Mouse (Mus musculus) hindbrain, embryonic 13.5 days (tissue): ENCODE data around the gene Gm45062. TPM values are rescaled to one million over a fixed set of nuclear protein-coding genes. Genes with fewer than 3 reads are reported as not detected.
"Not testable (repeated sequence)": the region's sequence is repeated elsewhere in the genome, so short reads cannot be mapped to it uniquely, and the experiment has no call there.

Experiments used
- ATAC-seq: fragments of 200-750 bp; cut with Nextera tagmentation; 2 replicates; pipeline ENCODE4 v1.8.0; 2017; ENCODE audit warnings: moderate TSS enrichment; ENCODE audit not compliant: low FRiP score
- H3K27ac ChIP-seq: fragments of 300-500 bp; sonication (generic); 2 replicates; pipeline ENCODE4 v1.5.1; 2015; ENCODE audit warnings: inconsistent platforms, mild to moderate bottlenecking, moderate library complexity
- H3K27me3 ChIP-seq: fragments of 300-500 bp; sonication (generic); 2 replicates; pipeline ENCODE4 v1.6.1; 2015; ENCODE audit warnings: mild to moderate bottlenecking, inconsistent platforms
- H3K36me3 ChIP-seq: fragments of 300-500 bp; sonication (generic); 2 replicates; pipeline ENCODE4 v1.6.1; 2015; ENCODE audit warnings: mild to moderate bottlenecking, inconsistent platforms
- H3K4me1 ChIP-seq: fragments of 300-500 bp; sonication (generic); replicated peaks from 2 replicates; pipeline ENCODE4 v1.6.1; 2015; ENCODE audit warnings: inconsistent platforms
- H3K4me2 ChIP-seq: fragments of 300-500 bp; sonication (generic); 2 replicates; pipeline ENCODE4 v1.6.1; 2015; ENCODE audit warnings: inconsistent platforms, mild to moderate bottlenecking, moderate library complexity
- H3K4me3 ChIP-seq: fragments of 300-500 bp; sonication (generic); 2 replicates; pipeline ENCODE4 v1.5.1; 2015; ENCODE audit warnings: mild to moderate bottlenecking, inconsistent platforms
- H3K9ac ChIP-seq: fragments of 300-500 bp; sonication (generic); 2 replicates; pipeline ENCODE4 v1.6.1; 2015; ENCODE audit warnings: mild to moderate bottlenecking, inconsistent platforms
- H3K9me3 ChIP-seq: fragments of 300-500 bp; sonication (generic); 2 replicates; pipeline ENCODE4 v1.6.1; 2016; ENCODE audit warnings: inconsistent platforms
- WGBS: fragments of 180-500 bp; shearing (Covaris S2); methylation state at CpG from one replicate; pipeline ENCODE4 v1.1.7; 2015; 5-methylcytosine and 5-hydroxymethylcytosine counted together
- polyA plus RNA-seq: library from polyadenylated mRNA; unstranded; fragments of >200 nt; fragmentation: Nextera tagmentation; extraction: Ambion mirVana; gene quantifications from 2 replicates; pipeline ENCODE4 v1.2.1, GENCODE M21; 2015

Gm45062 gene
- polyA plus RNA-seq, 1 experiment from 2014 or later: 15.0 TPM

DNA sequence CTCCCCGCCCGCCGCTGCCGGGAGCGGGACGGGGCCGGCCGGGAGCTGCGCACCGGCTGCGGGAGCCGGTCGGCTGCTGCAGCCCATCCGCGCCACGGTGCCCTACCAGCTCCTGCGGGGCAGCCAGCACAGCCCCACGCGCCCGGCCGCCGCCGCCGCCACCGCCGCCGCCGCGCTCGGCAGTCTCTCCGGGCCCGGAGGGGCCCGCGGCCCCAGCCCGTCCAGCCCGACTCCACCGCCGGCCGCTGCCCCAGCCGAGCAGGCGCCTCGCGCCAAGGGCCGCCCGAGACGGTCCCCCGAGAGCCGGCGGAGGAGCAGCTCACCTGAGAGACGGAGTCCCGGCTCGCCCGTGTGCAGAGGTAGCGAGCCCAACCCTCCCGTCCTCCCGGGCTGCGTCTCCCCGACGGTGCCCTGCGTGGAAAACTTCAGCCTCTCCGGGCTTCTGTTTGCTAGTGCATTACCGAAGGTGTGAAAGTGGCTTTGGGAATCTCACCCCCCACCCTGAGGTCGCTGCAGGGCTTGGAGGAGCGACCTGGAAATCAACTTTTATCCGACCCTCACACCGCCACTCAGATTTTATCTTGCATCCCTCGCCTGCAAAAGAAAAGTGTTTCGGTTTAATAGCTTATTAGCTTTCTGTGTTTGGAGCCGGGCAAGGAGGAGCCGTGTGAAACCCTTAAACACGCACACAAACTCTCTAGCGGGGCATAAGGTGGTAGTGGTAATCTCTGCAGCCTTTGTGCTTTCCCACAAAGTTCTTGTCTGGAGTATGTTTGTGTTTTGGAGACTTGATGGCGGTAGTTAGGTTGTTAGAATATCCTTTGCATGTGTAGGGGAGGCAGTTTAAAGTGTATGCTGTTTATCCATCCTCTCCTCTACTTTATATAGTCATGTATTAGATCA, 251.0 kb downstream of the Gm45062 start:
- Histone ChIP-seq H3K27ac (peak overlapping the region; percentile 100), H3K36me3 (no peaks in the 10 kb centered on the region), H3K4me2 (peak overlapping the region; percentile 82), H3K9me3 (no peaks in the 10 kb centered on the region), H3K4me1 (peaks cover 26% of the 10 kb centered on the region), H3K9ac (peak overlapping the region; percentile 98), H3K27me3 (no peaks in the 10 kb centered on the region), H3K4me3 (peak overlapping the region; percentile 92)
- under 1% methylated on average over 50 of the region's 73 CpGs for WGBS
- ATAC-seq: no peak

DNA sequence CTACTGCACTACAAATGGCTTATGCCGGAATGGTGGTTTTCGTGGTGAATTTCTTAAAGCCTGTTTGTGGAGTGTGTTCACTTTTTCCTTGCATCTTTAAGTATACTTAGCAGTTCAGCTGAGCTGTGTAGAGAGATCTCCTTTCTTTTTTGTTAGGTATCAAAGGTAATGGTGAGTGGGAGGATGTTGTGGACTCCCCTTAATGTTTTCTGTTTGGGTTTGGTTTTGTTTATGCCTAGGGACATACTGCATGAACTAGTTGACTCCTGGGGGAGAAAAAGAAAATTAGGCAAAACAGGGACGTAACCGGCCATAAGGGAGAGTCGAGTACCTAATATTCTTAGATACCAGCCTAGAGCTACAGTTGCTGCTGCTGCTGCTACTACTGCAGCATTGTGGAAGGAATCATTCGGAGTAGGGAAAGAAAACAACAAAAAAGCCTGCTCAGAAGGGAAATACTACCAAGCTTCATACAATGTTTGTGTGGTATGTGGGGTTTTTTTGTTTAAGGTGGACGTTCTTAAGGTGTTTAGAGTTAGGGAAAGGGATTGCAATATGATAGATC, 251.7 kb downstream of the Gm45062 start:
- Histone ChIP-seq H3K4me1 (peaks cover 26% of the 10 kb centered on the region), H3K9ac (peak overlapping the region; percentile 98), H3K4me2 (peak overlapping the region; percentile 82), H3K27ac (peak overlapping the region; percentile 100), H3K36me3 (no peaks in the 10 kb centered on the region), H3K27me3 (no peaks in the 10 kb centered on the region), H3K4me3 (peak overlapping the region; percentile 92), H3K9me3 (no peaks in the 10 kb centered on the region)
- 5% methylated on average over 7 of the region's 7 CpGs for WGBS
- ATAC-seq: no peak

DNA sequence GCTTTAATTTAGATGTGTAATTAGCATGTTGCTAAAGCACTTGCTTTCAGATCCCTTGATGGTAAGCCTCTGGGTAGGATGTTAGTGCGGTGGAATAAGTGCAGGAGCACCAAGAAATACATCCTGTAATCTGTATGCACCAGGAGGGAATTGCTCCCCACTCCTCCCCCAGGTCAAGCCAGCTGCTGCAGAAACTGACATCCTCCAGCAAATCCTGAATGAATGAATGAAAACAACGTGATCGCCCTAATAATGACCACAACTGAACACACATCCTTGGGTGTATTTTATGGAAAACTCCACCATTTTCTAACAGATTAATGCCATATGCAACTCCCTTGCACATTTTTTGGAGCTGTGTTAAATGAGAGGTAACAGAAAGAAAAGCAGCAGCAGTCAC, 252.2 kb downstream of the Gm45062 start:
- Histone ChIP-seq H3K4me1 (peaks cover 26% of the 10 kb centered on the region), H3K4me2 (peak overlapping the region; percentile 82), H3K27ac (peak overlapping the region; percentile 100; the same call in 1 of the 2 replicates), H3K4me3 (peak overlapping the region; percentile 92), H3K9ac (peak overlapping the region; percentile 98), H3K27me3 (no peaks in the 10 kb centered on the region), H3K9me3 (no peaks in the 10 kb centered on the region), H3K36me3 (no peaks in the 10 kb centered on the region)
- ATAC-seq: no peak
- WGBS: 3% methylated on average over 3 of the region's 3 CpGs

- ATAC-seq: no peak
- peak overlapping the region; percentile 0 for H3K27ac ChIP-seq
- H3K27me3 ChIP-seq: no peaks in the 10 kb centered on the region
- peak overlapping the region; percentile 92 for H3K4me3 ChIP-seq
- peaks cover 26% of the 10 kb centered on the region for H3K4me1 ChIP-seq
- peak overlapping the region; percentile 82 for H3K4me2 ChIP-seq
- H3K9ac ChIP-seq: peak overlapping the region; percentile 98
- H3K9me3 ChIP-seq: no peaks in the 10 kb centered on the region
- WGBS: 12% methylated on average over 8 of the region's 8 CpGs
- H3K36me3 ChIP-seq: no peaks in the 10 kb centered on the region
Measured at GRCm38 (mm10) chr6:8512416-8512815, 253.2 kb downstream of the Gm45062 start.

DNA sequence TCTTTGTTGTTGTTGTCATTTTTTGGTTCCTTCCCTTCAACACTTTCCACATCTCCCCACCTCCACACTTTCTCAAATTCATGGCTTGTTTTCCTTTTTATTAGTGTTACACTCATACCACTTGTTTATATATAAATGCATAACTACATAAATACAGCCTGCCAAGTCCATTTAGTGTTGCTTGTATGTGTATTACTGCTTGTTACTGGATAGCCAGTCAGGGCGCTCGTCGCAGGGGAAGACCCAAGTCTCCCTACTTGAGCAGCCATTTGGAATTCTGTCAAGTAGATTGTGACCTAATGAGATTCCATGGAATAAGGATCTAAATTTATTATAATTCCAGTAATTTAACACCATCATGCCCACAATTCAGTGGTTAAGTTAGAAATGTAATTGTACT, 260.4 kb downstream of the Gm45062 start:
- H3K27me3 ChIP-seq: no peaks in the 10 kb centered on the region
- no peak for ATAC-seq
- H3K9ac ChIP-seq: no peak overlapping the region
- 86% methylated on average over 3 of the region's 3 CpGs for WGBS
- no peak overlapping the region for H3K27ac ChIP-seq
- H3K4me2 ChIP-seq: no peak overlapping the region
- no peak overlapping the region for H3K4me3 ChIP-seq
- H3K9me3 ChIP-seq: no peaks in the 10 kb centered on the region
- H3K4me1 ChIP-seq: no peaks in the 10 kb centered on the region
- no peaks in the 10 kb centered on the region for H3K36me3 ChIP-seq

- Histone ChIP-seq H3K4me3 (no peak overlapping the region), H3K27me3 (no peaks in the 10 kb centered on the region), H3K36me3 (no peaks in the 10 kb centered on the region), H3K27ac (no peak overlapping the region), H3K9ac (no peak overlapping the region), H3K4me2 (no peak overlapping the region), H3K4me1 (no peaks in the 10 kb centered on the region), H3K9me3 (no peaks in the 10 kb centered on the region)
- no peak for ATAC-seq
- 97% methylated on average over 4 of the region's 4 CpGs for WGBS
Measured at GRCm38 (mm10) chr6:8521231-8521630, 262.0 kb downstream of the Gm45062 start.

GRCm38 (mm10) chr6:8524717-8525116, 265.5 kb downstream of the Gm45062 start:
- Histone ChIP-seq H3K27ac (no peak overlapping the region), H3K36me3 (no peaks in the 10 kb centered on the region), H3K4me3 (no peak overlapping the region), H3K4me2 (no peak overlapping the region), H3K9me3 (no peaks in the 10 kb centered on the region), H3K4me1 (no peaks in the 10 kb centered on the region), H3K27me3 (no peaks in the 10 kb centered on the region), H3K9ac (no peak overlapping the region)
- WGBS: 93% methylated on average over 5 of the region's 5 CpGs
- no peak for ATAC-seq

DNA sequence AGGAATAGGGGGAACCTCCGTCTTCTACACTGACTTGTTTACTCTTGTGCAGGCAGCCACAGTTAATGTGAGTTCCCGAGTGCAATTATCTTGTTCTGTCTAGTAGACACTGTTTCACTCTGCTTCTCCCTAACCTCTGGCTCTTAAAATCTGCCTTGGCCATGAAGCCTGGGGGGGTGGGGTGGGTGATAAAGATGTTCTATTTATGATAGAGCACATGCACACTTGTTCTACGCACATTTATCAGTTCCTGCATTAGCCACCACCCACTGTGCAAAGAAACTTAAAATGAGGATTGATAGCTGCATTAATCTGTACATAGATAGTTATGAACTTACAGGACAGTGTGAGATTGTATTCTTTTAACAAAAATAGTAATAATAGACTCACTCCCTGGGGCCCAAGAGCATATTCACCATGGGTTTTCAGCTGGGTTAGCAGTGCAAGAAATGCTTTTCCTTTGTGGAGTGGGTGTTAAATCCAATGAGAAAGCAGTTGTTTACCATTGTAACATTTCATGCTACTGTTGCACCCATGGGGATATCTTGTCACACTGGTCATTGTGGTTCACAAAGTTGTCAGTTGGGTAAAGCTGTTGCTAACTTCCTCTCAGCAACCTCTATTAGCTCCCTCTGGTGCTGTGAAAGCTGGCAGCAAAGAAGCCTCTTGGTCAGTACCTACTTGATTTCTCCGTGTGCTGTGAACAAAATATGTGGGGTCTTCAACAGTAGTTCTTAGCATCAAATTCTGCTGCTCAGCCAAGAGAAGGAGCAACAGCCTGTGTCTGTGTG, 272.0 kb downstream of the Gm45062 start:
- WGBS: 89% methylated on average over 4 of the region's 4 CpGs

GRCm38 (mm10) chr6:8536944-8537343, 277.7 kb downstream of the Gm45062 start:
- ATAC-seq: no peak
- WGBS: 86% methylated on average over 2 of the region's 2 CpGs

More for the DNA sequence above, 272.0 kb downstream of the Gm45062 start:
- H3K27me3 ChIP-seq: no peaks in the 10 kb centered on the region
- no peak overlapping the region for H3K27ac ChIP-seq
- no peaks in the 10 kb centered on the region for H3K36me3 ChIP-seq
- H3K4me2 ChIP-seq: no peak overlapping the region
- H3K4me1 ChIP-seq: no peaks in the 10 kb centered on the region
- no peak for ATAC-seq
- H3K9me3 ChIP-seq: no peaks in the 10 kb centered on the region
- H3K4me3 ChIP-seq: no peak overlapping the region
- H3K9ac ChIP-seq: no peak overlapping the region

GRCm38 (mm10) chr6:8541531-8541930, 282.3 kb downstream of the Gm45062 start:
- not testable (repeated sequence) for H3K36me3 ChIP-seq, H3K27ac ChIP-seq, H3K27me3 ChIP-seq, H3K9me3 ChIP-seq, H3K9ac ChIP-seq, ATAC-seq, H3K4me2 ChIP-seq, H3K4me3 ChIP-seq, H3K4me1 ChIP-seq
- WGBS: 86% methylated on average over 4 of the region's 4 CpGs

More at GRCm38 (mm10) chr6:8536944-8537343, 277.7 kb downstream of the Gm45062 start:
- Histone ChIP-seq H3K36me3 (no peaks in the 10 kb centered on the region), H3K9ac (no peak overlapping the region), H3K4me3 (no peak overlapping the region), H3K4me2 (no peak overlapping the region), H3K9me3 (no peaks in the 10 kb centered on the region), H3K27ac (no peak overlapping the region), H3K27me3 (no peaks in the 10 kb centered on the region), H3K4me1 (no peaks in the 10 kb centered on the region)

- Histone ChIP-seq H3K27me3 (no peaks in the 10 kb centered on the region), H3K4me3 (no peak overlapping the region), H3K4me1 (no peaks in the 10 kb centered on the region), H3K36me3 (peaks cover 8% of the 10 kb centered on the region; the same call in 1 of the 2 replicates), H3K9ac (no peak overlapping the region), H3K27ac (no peak overlapping the region), H3K4me2 (no peak overlapping the region), H3K9me3 (no peaks in the 10 kb centered on the region)
- 94% methylated on average over 5 of the region's 5 CpGs for WGBS
- ATAC-seq: no peak
Measured at GRCm38 (mm10) chr6:8544822-8545221, 285.6 kb downstream of the Gm45062 start.

DNA sequence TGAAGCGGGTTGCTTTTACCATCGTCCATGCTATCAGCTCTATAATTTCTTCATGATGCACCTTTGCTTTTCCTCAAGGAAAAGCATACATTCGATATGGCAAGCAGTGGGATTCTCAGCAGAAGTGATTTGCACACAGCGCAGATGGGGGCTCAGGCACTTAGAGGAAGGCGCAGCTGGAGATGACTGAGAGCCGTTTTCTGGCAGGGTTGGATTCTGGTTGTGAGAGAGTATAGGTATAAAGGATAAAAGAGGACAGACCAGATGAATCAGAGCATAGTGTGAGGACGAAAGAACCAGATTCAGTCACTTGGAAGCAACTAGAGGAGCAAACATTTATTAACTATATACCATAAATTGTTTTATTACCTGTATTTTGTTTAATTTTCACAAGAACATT, 286.5 kb downstream of the Gm45062 start:
- no peak overlapping the region for H3K27ac ChIP-seq
- no peaks in the 10 kb centered on the region for H3K4me1 ChIP-seq
- 96% methylated on average over 7 of the region's 7 CpGs for WGBS
- no peaks in the 10 kb centered on the region for H3K9me3 ChIP-seq
- no peak for ATAC-seq
- H3K4me3 ChIP-seq: no peak overlapping the region
- no peaks in the 10 kb centered on the region for H3K27me3 ChIP-seq
- no peak overlapping the region for H3K4me2 ChIP-seq
- peaks cover 8% of the 10 kb centered on the region; the same call in 1 of the 2 replicates for H3K36me3 ChIP-seq
- H3K9ac ChIP-seq: no peak overlapping the region
